Mouse (Mus musculus): ENCODE results near the gene Ntn5.
A peak's percentile ranks its signal among the peaks of the same experiment; 100 is the strongest.

The Ntn5 gene

DNA sequence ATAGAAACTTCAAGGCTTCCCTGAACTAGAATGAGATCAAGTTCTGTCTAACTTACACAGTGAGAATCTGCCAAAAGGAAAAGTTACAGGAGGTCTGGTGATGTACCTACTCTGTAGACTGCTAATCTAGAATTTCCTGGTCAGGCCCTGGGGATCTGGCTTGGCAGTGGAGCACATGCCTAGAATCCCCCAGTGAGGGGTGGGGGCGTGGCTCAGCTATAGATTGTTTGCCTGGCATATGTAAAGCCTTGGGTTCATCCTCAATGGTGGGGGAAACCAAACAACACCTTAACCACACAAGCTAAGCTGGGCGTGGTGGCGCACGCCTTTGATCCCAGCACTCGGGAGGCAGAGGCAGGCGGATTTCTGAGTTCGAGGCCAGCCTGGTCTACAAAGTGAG is 14.1 kb downstream of the Ntn5 start:
- no peak for DNase-seq (ENCODE audit: low read depth, low spot score)

GRCm38 (mm10) chr7:45699523-45700141 is 15.8 kb downstream of the Ntn5 start, which contains the start of gene Car11:
Gene Car11, plus strand, starts transcription at chr7:45699843.
- DNase-seq (ENCODE audit: low read depth, low spot score), result no peak

DNA sequence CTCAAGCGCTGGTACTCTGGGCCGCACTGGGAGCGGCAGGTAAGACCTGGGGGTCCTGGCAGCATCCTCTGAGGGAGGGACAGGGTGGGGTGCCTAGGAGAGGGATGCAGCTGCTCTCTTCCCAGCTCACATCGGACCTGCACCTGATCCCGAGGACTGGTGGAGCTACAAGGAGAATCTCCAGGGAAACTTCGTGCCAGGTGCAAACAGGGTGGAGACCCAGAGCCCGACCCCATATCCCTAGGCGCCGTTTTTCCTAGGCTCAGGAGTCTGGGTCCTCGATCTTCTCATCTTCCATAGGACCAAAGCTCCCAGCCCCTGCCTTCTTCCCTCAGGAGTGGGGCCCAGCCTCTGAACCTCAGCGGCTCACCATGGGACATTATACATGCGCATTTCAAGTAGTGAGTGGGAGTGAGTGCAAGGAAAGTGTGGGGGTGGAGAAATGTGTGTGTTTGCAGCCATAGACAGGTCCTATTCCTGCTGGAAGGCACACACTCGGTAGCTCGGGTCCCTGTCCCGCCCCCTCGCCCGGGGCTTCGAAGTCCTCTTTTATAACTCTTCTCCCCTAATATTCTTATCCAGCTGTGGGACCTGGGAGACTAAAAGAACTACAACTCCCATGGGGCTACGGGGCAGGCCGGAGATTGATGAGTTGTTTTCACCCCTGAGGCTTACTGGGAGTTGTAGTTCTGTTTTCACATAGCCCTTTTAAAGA is 16.6 kb downstream of the Ntn5 start:
- no peak for DNase-seq (ENCODE audit: low read depth, low spot score)

- no peak for DNase-seq (ENCODE audit: low read depth, low spot score)
Observed at GRCm38 (mm10) chr7:45701072-45701471, 17.2 kb downstream of the Ntn5 start.

DNA sequence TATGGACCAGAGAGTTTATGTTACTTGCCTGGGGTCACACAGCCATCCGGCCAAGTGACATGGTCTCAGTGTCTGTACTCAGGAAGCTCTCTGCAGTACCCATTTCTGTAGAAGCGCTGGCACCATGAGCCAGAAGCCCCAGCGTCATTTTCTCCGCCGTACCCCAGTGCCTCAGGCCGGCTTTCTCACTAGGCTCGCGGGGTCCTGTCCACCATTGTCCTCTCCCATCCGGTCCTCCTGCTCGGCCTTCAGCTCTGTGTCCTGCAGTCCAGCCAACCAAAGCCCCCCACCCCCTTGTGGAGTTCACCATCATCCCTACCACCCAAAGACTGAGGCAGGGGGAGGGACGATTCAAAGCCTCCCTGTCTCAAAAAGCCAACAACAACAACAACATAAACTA is 17.8 kb downstream of the Ntn5 start:
- no peak for DNase-seq (ENCODE audit: low read depth, low spot score)

- no peak for DNase-seq (ENCODE audit: low read depth, low spot score)
Observed at GRCm38 (mm10) chr7:45702316-45702715, 18.5 kb downstream of the Ntn5 start.

GRCm38 (mm10) chr7:45702809-45703520 is 19.1 kb downstream of the Ntn5 start:
- no peak for DNase-seq (ENCODE audit: low read depth, low spot score)

DNA sequence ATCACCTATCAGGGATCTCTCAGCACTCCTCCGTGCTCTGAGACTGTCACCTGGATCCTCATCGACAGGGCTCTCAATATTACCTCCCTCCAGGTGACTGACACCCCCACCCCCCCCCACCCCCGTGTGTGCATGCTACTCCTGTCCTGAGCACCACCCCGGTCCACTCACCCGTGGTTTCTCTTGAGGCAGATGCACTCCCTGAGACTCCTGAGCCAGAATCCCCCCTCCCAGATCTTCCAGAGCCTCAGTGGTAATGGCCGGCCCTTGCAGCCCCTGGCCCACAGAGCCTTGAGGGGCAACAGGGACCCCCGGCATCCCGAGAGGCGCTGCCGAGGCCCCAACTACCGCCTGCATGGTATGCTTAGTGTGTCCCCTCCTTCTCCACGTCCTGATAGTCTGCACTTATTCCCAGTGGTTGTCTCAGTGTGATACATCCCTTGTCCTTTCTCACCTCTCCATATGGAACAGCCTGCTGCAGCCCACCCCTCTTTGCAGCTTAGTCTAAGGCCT is 19.8 kb downstream of the Ntn5 start:
- no peak for DNase-seq (ENCODE audit: low read depth, low spot score)

GRCm38 (mm10) chr7:45704046-45704559 is 20.3 kb downstream of the Ntn5 start:
- DNase-seq (ENCODE audit: low read depth, low spot score), result no peak

GRCm38 (mm10) chr7:45704730-45705442 is 21.1 kb downstream of the Ntn5 start, which contains the start of gene Dbp:
Gene Dbp, plus strand, starts transcription at chr7:45705088.
- peak; percentile 98 for DNase-seq (ENCODE audit: low read depth, low spot score)

- DNase-seq (ENCODE audit: low read depth, low spot score), result no peak
Observed at GRCm38 (mm10) chr7:45705443-45705864, 21.6 kb downstream of the Ntn5 start.

DNA sequence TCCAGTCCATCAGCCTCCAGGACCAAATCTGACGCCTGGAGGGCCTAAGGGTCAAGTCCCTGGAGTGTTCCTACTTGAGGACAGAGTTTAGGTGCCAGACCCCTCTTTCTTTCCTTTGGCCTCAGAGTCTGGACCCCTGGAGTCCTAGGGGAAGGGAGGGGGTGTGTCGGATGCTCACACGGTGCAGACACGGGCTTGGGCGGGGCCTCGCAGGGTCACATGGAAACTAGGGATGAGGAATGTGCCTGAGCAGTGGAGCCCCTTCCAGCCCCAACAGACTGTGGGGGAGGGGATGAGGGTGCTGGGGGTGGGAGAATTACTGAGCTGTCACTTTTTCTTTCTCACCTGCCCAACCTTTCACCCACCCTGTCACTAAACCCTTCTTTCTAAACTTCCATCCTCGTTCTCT is 22.1 kb downstream of the Ntn5 start:
- DNase-seq (ENCODE audit: low read depth, low spot score), result no peak

DNA sequence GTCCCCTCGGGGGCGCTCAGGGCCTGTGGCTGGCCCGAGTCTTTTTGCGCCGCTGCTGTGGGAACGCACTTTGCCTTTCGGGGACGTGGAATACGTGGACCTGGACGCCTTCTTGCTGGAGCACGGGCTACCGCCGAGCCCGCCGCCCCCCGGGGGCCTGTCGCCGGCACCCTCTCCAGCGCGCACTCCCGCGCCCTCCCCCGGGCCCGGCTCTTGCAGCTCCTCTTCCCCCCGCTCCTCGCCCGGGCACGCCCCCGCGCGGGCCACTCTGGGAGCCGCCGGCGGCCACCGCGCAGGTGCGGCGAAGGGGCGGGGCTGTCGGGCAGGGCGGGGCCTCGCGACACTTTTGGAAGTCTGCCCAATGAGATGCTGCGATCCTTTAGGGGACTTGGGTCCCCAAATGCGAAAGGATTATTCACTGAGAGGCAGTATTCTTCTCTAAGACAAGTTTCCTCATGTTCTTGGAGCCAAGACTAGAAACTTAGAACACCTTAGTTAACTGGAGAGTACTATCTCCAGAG is 23.0 kb downstream of the Ntn5 start:
- DNase-seq (ENCODE audit: low read depth, low spot score), result no peak

GRCm38 (mm10) chr7:45707375-45707967 is 23.6 kb downstream of the Ntn5 start:
- DNase-seq (ENCODE audit: low read depth, low spot score), result peak; percentile 89

GRCm38 (mm10) chr7:45708221-45708761 is 24.5 kb downstream of the Ntn5 start:
- DNase-seq (ENCODE audit: low read depth, low spot score), result no peak

GRCm38 (mm10) chr7:45709036-45709435 is 25.2 kb downstream of the Ntn5 start:
- DNase-seq (ENCODE audit: low read depth, low spot score), result no peak

GRCm38 (mm10) chr7:45709677-45710355 is 26.0 kb downstream of the Ntn5 start:
- DNase-seq (ENCODE audit: low read depth, low spot score), result no peak

GRCm38 (mm10) chr7:45710477-45711191 is 26.8 kb downstream of the Ntn5 start:
- DNase-seq (ENCODE audit: low read depth, low spot score), result no peak

GRCm38 (mm10) chr7:45711316-45712021 is 27.6 kb downstream of the Ntn5 start:
- no peak for DNase-seq (ENCODE audit: low read depth, low spot score)

Measured in embryo, embryonic 11.5 days (tissue).